Mouse (Mus musculus): ENCODE results near the gene Ly6g5b. TPM values are rescaled to one million over a fixed set of nuclear protein-coding genes. Genes with fewer than 3 reads are reported as not detected.

Gene Ly6g5b
- polyA plus RNA-seq, 1 experiment from 2014 or later, result 0.27 TPM

DNA sequence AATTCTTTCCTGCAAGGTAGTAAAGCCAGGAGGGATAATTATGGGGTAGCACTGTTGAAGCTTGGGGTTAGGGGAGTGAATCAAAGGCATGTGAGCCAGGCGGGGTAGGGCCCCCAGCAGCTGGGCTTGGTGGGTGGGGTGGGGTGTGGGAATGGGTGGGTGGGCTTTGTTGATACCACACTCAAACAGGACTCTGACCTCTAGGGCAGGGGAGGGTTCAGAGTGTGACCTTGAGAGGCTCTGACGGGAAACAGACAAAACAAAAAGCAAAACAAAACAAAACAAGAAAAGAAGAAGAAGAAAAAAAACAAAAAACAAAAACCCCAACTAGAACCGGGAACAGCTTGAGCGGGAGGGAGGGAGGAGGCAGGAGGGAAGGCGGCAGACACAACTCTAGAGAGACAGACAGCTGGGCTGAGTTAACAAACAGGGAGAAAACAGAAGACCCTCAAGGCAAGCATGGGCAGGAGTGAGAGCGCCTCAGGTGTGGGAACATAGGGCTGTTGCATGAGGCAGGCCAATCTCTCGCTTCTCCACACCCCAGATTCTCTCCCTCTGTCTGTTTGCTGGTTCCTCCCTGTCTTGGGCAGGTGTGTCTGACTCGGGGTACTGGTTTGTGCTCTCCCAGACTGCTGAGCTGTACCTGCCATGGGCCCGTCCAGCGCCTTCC, 38.6 kb downstream of the Ly6g5b start, which contains the start of gene Ly6g6e:
Gene Ly6g6e (plus strand): TSS at position 396 of the 670 bp plus-strand sequence.
- H3K27me3 ChIP-seq (ENCODE audit: control insufficient read depth, insufficient read depth, low read length), result no peaks in the 10 kb centered on the region
- 29% methylated on average over 10 of the region's 10 CpGs for WGBS
- H3K4me3 ChIP-seq (ENCODE audit: low read depth, low read length), result peak within 1 kb of the TSS; percentile 22
- no peak for DNase-seq (ENCODE audit: low spot score)
- peak within 1 kb of the TSS; percentile 84 for H3K27ac ChIP-seq (replicated peaks)
- ATAC-seq (ENCODE audit: low FRiP score, low TSS enrichment), result no peak
- H3K36me3 ChIP-seq (ENCODE audit: control insufficient read depth, insufficient read depth, low read length), result no peaks in the 10 kb centered on the region
- H3K9ac ChIP-seq (ENCODE audit: low read length), result peak within 1 kb of the TSS; percentile 41
- H3K9me3 ChIP-seq (ENCODE audit: control insufficient read depth, low read length), result no peaks in the 10 kb centered on the region
- TF ChIP-seq CTCF (IDR thresholded peaks at IDR 0.05; ENCODE audit: low read depth) (no peak), EP300 (optimal IDR thresholded peaks at IDR 0.05) (no peak)
- H3K4me2 ChIP-seq (replicated peaks; ENCODE audit: low read depth), result peak within 1 kb of the TSS; percentile 52
- H3K4me1 ChIP-seq (replicated peaks; ENCODE audit: control insufficient read depth, insufficient read depth), result no peaks in the 10 kb centered on the region; the same call in 1 of the 2 replicates

- no peak overlapping the region for H3K27ac ChIP-seq (replicated peaks)
- no peaks in the 10 kb centered on the region for H3K27me3 ChIP-seq (ENCODE audit: control insufficient read depth, insufficient read depth, low read length)
- no peak overlapping the region for H3K9ac ChIP-seq (ENCODE audit: low read length)
- no peaks in the 10 kb centered on the region for H3K9me3 ChIP-seq (ENCODE audit: control insufficient read depth, low read length)
- no peaks in the 10 kb centered on the region for H3K4me1 ChIP-seq (replicated peaks; ENCODE audit: control insufficient read depth, insufficient read depth)
- TF ChIP-seq CTCF (IDR thresholded peaks at IDR 0.05; ENCODE audit: low read depth) (no peak), EP300 (optimal IDR thresholded peaks at IDR 0.05) (no peak)
- no peak overlapping the region for H3K4me3 ChIP-seq (ENCODE audit: low read depth, low read length)
- no peak for DNase-seq (ENCODE audit: low spot score)
- no peak overlapping the region for H3K4me2 ChIP-seq (replicated peaks; ENCODE audit: low read depth)
- 56% methylated on average over 17 of the region's 17 CpGs for WGBS
- ATAC-seq (ENCODE audit: low FRiP score, low TSS enrichment), result no peak
- H3K36me3 ChIP-seq (ENCODE audit: control insufficient read depth, insufficient read depth, low read length), result no peaks in the 10 kb centered on the region
Observed at GRCm38 (mm10) chr17:35074097-35074496, 41.1 kb downstream of the Ly6g5b start.

DNA sequence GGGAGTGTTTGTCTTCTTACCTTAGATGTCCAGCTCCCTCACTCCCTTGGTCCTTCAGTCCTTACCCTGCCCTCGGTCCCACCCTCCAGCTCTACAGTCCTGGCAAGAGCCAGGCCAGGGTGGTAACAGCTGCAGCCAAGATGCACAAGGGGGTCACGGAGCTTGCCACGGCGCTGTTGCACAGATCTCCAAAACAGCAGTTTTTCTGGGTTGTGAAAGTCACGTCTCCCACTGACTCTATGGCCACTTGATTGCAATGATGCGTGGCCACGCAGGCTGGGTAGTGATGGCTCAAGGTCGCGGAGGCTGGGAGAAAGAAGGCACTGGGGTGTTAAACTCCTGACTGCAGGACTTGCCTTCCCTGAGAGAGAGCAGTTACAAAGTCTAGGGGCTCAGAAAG, 43.8 kb downstream of the Ly6g5b start:
- H3K4me2 ChIP-seq (replicated peaks; ENCODE audit: low read depth), result no peak overlapping the region
- H3K9ac ChIP-seq (ENCODE audit: low read length), result no peak overlapping the region
- no peak overlapping the region for H3K4me3 ChIP-seq (ENCODE audit: low read depth, low read length)
- H3K27ac ChIP-seq (replicated peaks), result no peak overlapping the region; the same call in 1 of the 2 replicates
- no peaks in the 10 kb centered on the region for H3K36me3 ChIP-seq (ENCODE audit: control insufficient read depth, insufficient read depth, low read length)
- H3K9me3 ChIP-seq (ENCODE audit: control insufficient read depth, low read length), result no peaks in the 10 kb centered on the region
- no peaks in the 10 kb centered on the region for H3K4me1 ChIP-seq (replicated peaks; ENCODE audit: control insufficient read depth, insufficient read depth)
- ATAC-seq (ENCODE audit: low FRiP score, low TSS enrichment) (no peak), DNase-seq (ENCODE audit: low spot score) (no peak)
- WGBS, result 74% methylated on average over 9 of the region's 9 CpGs
- H3K27me3 ChIP-seq (ENCODE audit: control insufficient read depth, insufficient read depth, low read length), result no peaks in the 10 kb centered on the region
- TF ChIP-seq CTCF (IDR thresholded peaks at IDR 0.05; ENCODE audit: low read depth), result no peak
- TF ChIP-seq EP300 (optimal IDR thresholded peaks at IDR 0.05), result no peak

GRCm38 (mm10) chr17:35070556-35071229, 44.5 kb downstream of the Ly6g5b start:
- 30% methylated on average over 6 of the region's 6 CpGs for WGBS
- Histone ChIP-seq H3K4me2 (replicated peaks; ENCODE audit: low read depth) (no peak overlapping the region), H3K36me3 (ENCODE audit: control insufficient read depth, insufficient read depth, low read length) (no peaks in the 10 kb centered on the region), H3K27ac (replicated peaks) (peak overlapping the region; percentile 49; the same call in 1 of the 2 replicates), H3K27me3 (ENCODE audit: control insufficient read depth, insufficient read depth, low read length) (no peaks in the 10 kb centered on the region), H3K4me1 (replicated peaks; ENCODE audit: control insufficient read depth, insufficient read depth) (no peaks in the 10 kb centered on the region), H3K4me3 (ENCODE audit: low read depth, low read length) (no peak overlapping the region), H3K9me3 (ENCODE audit: control insufficient read depth, low read length) (no peaks in the 10 kb centered on the region), H3K9ac (ENCODE audit: low read length) (no peak overlapping the region)
- DNase-seq (ENCODE audit: low spot score), result peak; percentile 68
- no peak for TF ChIP-seq EP300 (optimal IDR thresholded peaks at IDR 0.05)
- TF ChIP-seq CTCF (IDR thresholded peaks at IDR 0.05; ENCODE audit: low read depth), result peak; percentile 47
- no peak for ATAC-seq (ENCODE audit: low FRiP score, low TSS enrichment)

GRCm38 (mm10) chr17:35068213-35068914, 46.9 kb downstream of the Ly6g5b start:
- no peak overlapping the region for H3K4me2 ChIP-seq (replicated peaks; ENCODE audit: low read depth)
- ATAC-seq (ENCODE audit: low FRiP score, low TSS enrichment) (peak; percentile 54), DNase-seq (ENCODE audit: low spot score) (peak; percentile 66)
- H3K27me3 ChIP-seq (ENCODE audit: control insufficient read depth, insufficient read depth, low read length), result no peaks in the 10 kb centered on the region
- H3K36me3 ChIP-seq (ENCODE audit: control insufficient read depth, insufficient read depth, low read length), result no peaks in the 10 kb centered on the region
- TF ChIP-seq EP300 (optimal IDR thresholded peaks at IDR 0.05) (no peak), CTCF (IDR thresholded peaks at IDR 0.05; ENCODE audit: low read depth) (no peak)
- peak overlapping the region; percentile 71 for H3K27ac ChIP-seq (replicated peaks)
- H3K4me3 ChIP-seq (ENCODE audit: low read depth, low read length), result peak overlapping the region; percentile 6; the same call in 1 of the 2 replicates
- H3K4me1 ChIP-seq (replicated peaks; ENCODE audit: control insufficient read depth, insufficient read depth), result 0 out of 2 replicates have a peak, but pooled peaks cover 2% of the 10 kb centered on the region
- 44% methylated on average over 17 of the region's 17 CpGs for WGBS
- no peaks in the 10 kb centered on the region for H3K9me3 ChIP-seq (ENCODE audit: control insufficient read depth, low read length)
- no peak overlapping the region for H3K9ac ChIP-seq (ENCODE audit: low read length)

All from stomach, postnatal 0 days (tissue).